Mouse (Mus musculus) ES-E14 (cell line): ENCODE data around the gene Ccdc13. TPM values are rescaled to one million over a fixed set of nuclear protein-coding genes. Genes with fewer than 3 reads are reported as not detected.
A peak's percentile ranks its signal among the peaks of the same experiment; 100 is the strongest.

ENCODE experiments used
- DNase-seq: peaks from one replicate; pipeline ENCODE4 v3.0.0-alpha.2; 2013; ENCODE audit warnings: low read depth, low spot score
- H3K27ac ChIP-seq: 2 replicates; pipeline ENCODE4 v1.5.1; 2012; ENCODE audit warnings: low read depth, mild to moderate bottlenecking, low read length, moderate library complexity, mixed read lengths; ENCODE audit not compliant: poor library complexity, insufficient read depth, severe bottlenecking
- H3K36me3 ChIP-seq: 2 replicates; pipeline ENCODE4 v1.6.1; 2012; ENCODE audit warnings: mild to moderate bottlenecking, low read length, moderate library complexity, mixed read lengths; ENCODE audit not compliant: control insufficient read depth, poor library complexity, insufficient read depth, severe bottlenecking
- H3K4me1 ChIP-seq, 2 experiments: fragments of 150-350 bp in 1 of 2; sonication (generic) in 1 of 2; 2 replicates each; pipeline ENCODE4 v1.6.1; 2012; ENCODE audit warnings: low read length in 2 of 2, mild to moderate bottlenecking in 1 of 2, mixed read lengths in 1 of 2; ENCODE audit not compliant: control insufficient read depth in 2 of 2, insufficient read depth in 2 of 2, poor library complexity in 1 of 2
- H3K4me3 ChIP-seq, 2 experiments: fragments of 150-350 bp in 1 of 2; sonication (generic) in 1 of 2; 2 replicates each; pipeline ENCODE4 v1.5.1; 2012; ENCODE audit warnings: low read length in 2 of 2, low read depth in 1 of 2, mild to moderate bottlenecking in 1 of 2, mixed read lengths in 1 of 2; ENCODE audit not compliant: insufficient read depth in 1 of 2, poor library complexity in 1 of 2, severe bottlenecking in 1 of 2
- H3K9ac ChIP-seq: 2 replicates; pipeline ENCODE4 v1.6.1; 2012; ENCODE audit warnings: low read depth, mild to moderate bottlenecking, low read length, mixed read lengths; ENCODE audit not compliant: poor library complexity, insufficient read depth, severe bottlenecking
- H3K9me3 ChIP-seq: fragments of 150-350 bp; sonication (generic); 2 replicates; pipeline ENCODE4 v1.6.1; 2012; ENCODE audit warnings: low read depth, mild to moderate bottlenecking, low read length; ENCODE audit not compliant: control insufficient read depth, insufficient read depth
- CHD2 ChIP-seq: IDR thresholded peaks from 2 replicates; pipeline ENCODE4 v1.6.1; 2014; ENCODE audit warnings: mild to moderate bottlenecking, low read depth, low read length, inconsistent platforms
- HCFC1 ChIP-seq: IDR thresholded peaks from 2 replicates; pipeline ENCODE4 v1.6.1; 2012; ENCODE audit warnings: low read length, inconsistent platforms, borderline replicate concordance; ENCODE audit not compliant: insufficient read depth
- MAFK ChIP-seq: IDR thresholded peaks from 2 replicates; pipeline ENCODE4 v1.6.1; 2014; ENCODE audit warnings: mild to moderate bottlenecking, low read depth, low read length, inconsistent platforms; ENCODE audit not compliant: insufficient read depth
- ZC3H11A ChIP-seq: IDR thresholded peaks from 2 replicates; pipeline ENCODE4 v1.6.1; 2012; ENCODE audit warnings: low read depth, mild to moderate bottlenecking, inconsistent platforms, low read length, borderline replicate concordance
- ZNF384 ChIP-seq: IDR thresholded peaks from 2 replicates; pipeline ENCODE4 v1.6.1; 2012; ENCODE audit warnings: low read depth, low read length, inconsistent platforms
- in situ Hi-C, 2 experiments: fragments of 600-800 bp; cut with MboI; formaldehyde crosslinking; loops; one replicate each; pipeline ENCODE4 v1.15.1; 2025; ENCODE audit warnings: low sequenced_read_pairs in 2 of 2, inconsistent platforms in 1 of 2; ENCODE audit not compliant: unreplicated experiment in 2 of 2
- total RNA-seq: library from RNA; depleted of rRNA; stranded (reverse); fragments of 300-350 nt; gene quantifications from 2 replicates; pipeline ENCODE4 v1.2.3, GENCODE M21; 2012

The Ccdc13 gene
- total RNA-seq, 1 experiment = 0.58 TPM

DNA sequence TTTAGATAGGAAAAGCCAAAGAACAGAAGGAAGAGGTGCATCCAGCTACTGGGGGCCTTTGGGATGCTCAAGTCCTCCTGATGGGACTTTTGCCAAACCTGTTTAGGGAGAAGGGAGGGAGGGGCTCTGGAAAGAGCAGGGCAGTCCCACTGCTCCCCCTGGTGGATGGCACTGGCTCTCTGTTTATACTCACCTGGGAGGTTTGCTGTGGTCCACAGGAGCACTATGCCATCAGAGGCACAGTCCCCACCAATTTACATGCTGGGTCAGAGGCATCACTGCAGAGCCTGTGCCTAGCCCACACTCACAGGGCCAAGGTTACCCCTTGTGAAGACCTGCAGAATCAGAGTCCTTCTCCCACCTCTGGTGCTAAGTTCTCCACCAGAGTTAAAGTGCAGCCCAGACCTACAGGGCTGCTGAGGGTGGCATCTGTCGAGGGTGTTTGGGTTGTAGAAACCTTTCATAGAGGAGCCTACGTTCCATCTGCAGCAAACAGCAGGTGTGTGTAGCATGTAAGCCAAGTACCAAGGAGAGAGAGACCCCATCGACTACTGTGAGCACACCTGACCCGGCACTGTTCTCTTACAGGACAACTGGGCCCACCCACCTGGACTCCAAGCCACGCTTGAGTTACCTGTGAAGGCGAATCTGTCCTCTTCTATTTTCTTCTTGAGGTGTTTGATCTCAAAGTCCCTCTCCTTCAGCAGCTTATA, 8.9 kb downstream of the Ccdc13 start:
- Histone ChIP-seq H3K9ac (no peak overlapping the region), H3K9me3 (no peaks in the 10 kb centered on the region), H3K27ac (no peak overlapping the region), H3K36me3 (no peaks in the 10 kb centered on the region), H3K4me1 (no peaks in the 10 kb centered on the region), H3K4me3 (no peak overlapping the region)
- DNase-seq = peak; percentile 39
- TF ChIP-seq ZC3H11A (no peak), HCFC1 (no peak), MAFK (no peak), CHD2 (no peak), ZNF384 (no peak)
- in situ Hi-C loops = no loop called here

DNA sequence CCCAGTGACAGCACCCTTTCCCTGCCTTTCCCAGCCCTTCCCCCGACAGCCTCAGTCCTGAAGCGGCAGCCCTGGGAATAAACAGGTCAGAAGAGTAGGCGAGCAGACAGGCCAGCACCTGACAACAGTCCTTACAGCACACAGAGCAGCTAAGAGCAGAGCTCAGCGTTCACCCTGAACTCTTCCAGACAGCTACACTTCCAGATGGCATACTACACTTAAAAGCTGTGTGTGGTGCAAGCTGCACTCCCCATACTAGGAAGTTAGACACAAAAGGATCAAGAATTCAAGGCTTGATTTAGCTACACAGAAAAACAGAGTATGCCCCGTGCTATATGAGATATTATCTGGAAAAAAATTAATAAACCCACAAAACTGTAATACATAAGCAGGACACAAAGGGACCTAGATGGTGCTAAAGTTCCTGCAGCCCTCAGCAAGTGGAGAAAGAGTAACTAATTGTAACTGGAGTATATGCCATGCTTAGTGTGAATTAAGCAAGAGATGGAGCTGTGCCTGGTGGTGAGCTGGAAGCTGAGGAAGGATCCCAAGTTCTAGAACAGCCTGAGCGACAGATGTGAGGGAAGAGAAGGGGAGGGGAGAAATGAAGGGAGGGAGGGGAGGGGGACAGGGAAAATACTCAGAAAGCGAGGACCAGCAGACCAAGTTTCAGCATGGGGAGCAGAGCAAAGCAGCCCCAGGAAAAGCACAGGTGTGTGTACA, 9.8 kb downstream of the Ccdc13 start:
- TF ChIP-seq MAFK = no peak
- no peak for TF ChIP-seq ZC3H11A
- no peak for TF ChIP-seq CHD2
- no peak for TF ChIP-seq HCFC1
- TF ChIP-seq ZNF384 = no peak
- no peak for DNase-seq
- H3K9ac ChIP-seq = no peak overlapping the region
- no peaks in the 10 kb centered on the region for H3K4me1 ChIP-seq
- in situ Hi-C loops = no loop called here
- H3K27ac ChIP-seq = no peak overlapping the region
- H3K9me3 ChIP-seq = no peaks in the 10 kb centered on the region
- no peaks in the 10 kb centered on the region for H3K36me3 ChIP-seq
- H3K4me3 ChIP-seq = no peak overlapping the region

DNA sequence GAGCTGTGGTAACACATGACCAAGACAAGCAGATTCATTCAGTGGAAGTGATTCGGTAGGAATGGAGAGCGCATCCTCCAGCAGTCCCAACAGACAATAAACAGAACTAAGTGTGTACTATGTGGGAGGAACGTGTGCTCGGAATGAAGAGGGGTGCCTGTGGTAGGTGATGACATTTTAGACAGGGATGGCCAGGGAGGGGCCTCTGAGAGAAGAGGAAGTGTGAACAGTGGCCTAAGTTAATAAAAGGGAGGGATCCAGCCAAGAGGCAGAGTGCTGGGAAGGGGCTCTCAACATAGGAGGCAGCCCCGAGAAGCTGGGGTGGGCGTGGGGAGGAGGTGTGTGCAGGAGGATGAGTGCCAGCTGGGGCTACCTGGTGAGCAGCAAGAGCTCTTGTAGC, 10.9 kb downstream of the Ccdc13 start:
- Histone ChIP-seq H3K9ac (no peak overlapping the region), H3K27ac (no peak overlapping the region), H3K4me1 (no peaks in the 10 kb centered on the region), H3K36me3 (no peaks in the 10 kb centered on the region), H3K9me3 (no peaks in the 10 kb centered on the region), H3K4me3 (no peak overlapping the region)
- in situ Hi-C loops = no loop called here
- TF ChIP-seq MAFK (no peak), ZNF384 (no peak), CHD2 (no peak), ZC3H11A (no peak), HCFC1 (no peak)
- DNase-seq = no peak

DNA sequence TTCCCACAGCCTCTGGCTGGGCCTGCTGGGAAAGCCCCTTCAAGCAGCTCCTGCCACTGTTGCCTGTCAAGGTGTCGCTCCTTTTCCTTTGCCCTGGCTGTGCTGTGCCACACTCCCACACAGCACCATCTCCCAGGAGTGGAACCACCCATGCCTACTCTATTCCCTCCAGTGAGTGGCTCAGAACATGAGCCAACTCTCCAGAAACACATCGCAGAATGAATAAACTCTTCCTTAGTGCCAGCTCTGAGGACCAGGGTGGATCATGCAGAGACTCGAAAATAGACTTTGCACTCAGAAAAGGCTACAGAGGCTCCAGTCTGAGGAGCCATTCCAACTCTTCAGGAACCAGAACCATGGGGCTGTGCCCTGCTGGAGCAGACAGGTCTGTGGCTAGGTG, 12.9 kb downstream of the Ccdc13 start:
- no peaks in the 10 kb centered on the region for H3K4me1 ChIP-seq
- H3K9me3 ChIP-seq = no peaks in the 10 kb centered on the region
- TF ChIP-seq ZNF384 (no peak), ZC3H11A (no peak), MAFK (no peak), CHD2 (no peak), HCFC1 (no peak)
- no peak for DNase-seq
- in situ Hi-C loops = no loop called here
- H3K9ac ChIP-seq = no peak overlapping the region
- H3K36me3 ChIP-seq = no peaks in the 10 kb centered on the region
- H3K4me3 ChIP-seq = no peak overlapping the region
- no peak overlapping the region for H3K27ac ChIP-seq
